Mouse (Mus musculus): Measurements from ENCODE around the gene Ccr8. TPM values are rescaled to one million over a fixed set of nuclear protein-coding genes. Genes with fewer than 3 reads are reported as not detected.

The Ccr8 gene
- polyA plus RNA-seq, 1 experiment from 2014 or later: not detected

- H3K4me2 ChIP-seq: no peak overlapping the region
- no peak for ATAC-seq (ENCODE audit: low read depth)
- no peaks in the 10 kb centered on the region for H3K9me3 ChIP-seq
- H3K4me3 ChIP-seq: no peak overlapping the region
- H3K9ac ChIP-seq: no peak overlapping the region
- 88% methylated on average over 7 of the region's 7 CpGs for whole genome bisulfite sequencing
- no peaks in the 10 kb centered on the region for H3K27me3 ChIP-seq
- no peaks in the 10 kb centered on the region for H3K4me1 ChIP-seq (replicated peaks)
- H3K27ac ChIP-seq (replicated peaks): no peak overlapping the region
- H3K36me3 ChIP-seq: no peaks in the 10 kb centered on the region
Observed at GRCm38 (mm10) chr9:120074516-120074915, 17.4 kb upstream of the Ccr8 start.

- 80% methylated on average over 3 of the region's 3 CpGs for WGBS
- no peak overlapping the region for H3K27ac ChIP-seq (replicated peaks)
- H3K4me3 ChIP-seq: no peak overlapping the region
- ATAC-seq (ENCODE audit: low read depth): no peak
- no peak overlapping the region for H3K4me2 ChIP-seq
- H3K36me3 ChIP-seq: no peaks in the 10 kb centered on the region
- H3K9me3 ChIP-seq: no peaks in the 10 kb centered on the region
- no peaks in the 10 kb centered on the region for H3K4me1 ChIP-seq (replicated peaks)
- H3K9ac ChIP-seq: no peak overlapping the region
- no peaks in the 10 kb centered on the region for H3K27me3 ChIP-seq
Observed at GRCm38 (mm10) chr9:120078241-120078640, 13.7 kb upstream of the Ccr8 start.

GRCm38 (mm10) chr9:120079901-120080300, 12.0 kb upstream of the Ccr8 start:
- Histone ChIP-seq H3K27ac (replicated peaks) (no peak overlapping the region), H3K4me1 (replicated peaks) (no peaks in the 10 kb centered on the region), H3K9ac (no peak overlapping the region), H3K36me3 (no peaks in the 10 kb centered on the region), H3K27me3 (no peaks in the 10 kb centered on the region), H3K4me3 (no peak overlapping the region), H3K4me2 (no peak overlapping the region), H3K9me3 (no peaks in the 10 kb centered on the region)
- ATAC-seq (ENCODE audit: low read depth): no peak
- 76% methylated on average over 7 of the region's 7 CpGs for WGBS

GRCm38 (mm10) chr9:120080546-120081108, 11.3 kb upstream of the Ccr8 start:
- H3K36me3 ChIP-seq: no peaks in the 10 kb centered on the region
- H3K27me3 ChIP-seq: no peaks in the 10 kb centered on the region
- WGBS: 80% methylated on average over 8 of the region's 8 CpGs
- H3K9me3 ChIP-seq: no peaks in the 10 kb centered on the region
- H3K4me2 ChIP-seq: no peak overlapping the region
- no peak overlapping the region for H3K27ac ChIP-seq (replicated peaks)
- H3K9ac ChIP-seq: no peak overlapping the region
- ATAC-seq (ENCODE audit: low read depth): no peak
- no peaks in the 10 kb centered on the region for H3K4me1 ChIP-seq (replicated peaks)
- no peak overlapping the region for H3K4me3 ChIP-seq

- no peaks in the 10 kb centered on the region for H3K4me1 ChIP-seq (replicated peaks)
- H3K4me3 ChIP-seq: no peak overlapping the region
- H3K27me3 ChIP-seq: no peaks in the 10 kb centered on the region
- H3K9ac ChIP-seq: no peak overlapping the region
- no peak overlapping the region for H3K27ac ChIP-seq (replicated peaks)
- H3K9me3 ChIP-seq: no peaks in the 10 kb centered on the region
- H3K4me2 ChIP-seq: no peak overlapping the region
- H3K36me3 ChIP-seq: no peaks in the 10 kb centered on the region
- ATAC-seq (ENCODE audit: low read depth): no peak
- 74% methylated on average over 6 of the region's 6 CpGs for WGBS
Observed at GRCm38 (mm10) chr9:120081247-120081646, 10.7 kb upstream of the Ccr8 start.

GRCm38 (mm10) chr9:120081967-120082366, 9.9 kb upstream of the Ccr8 start:
- Histone ChIP-seq H3K4me1 (replicated peaks) (no peaks in the 10 kb centered on the region), H3K9ac (no peak overlapping the region), H3K4me3 (no peak overlapping the region), H3K27ac (replicated peaks) (no peak overlapping the region), H3K9me3 (no peaks in the 10 kb centered on the region), H3K36me3 (no peaks in the 10 kb centered on the region), H3K4me2 (no peak overlapping the region), H3K27me3 (no peaks in the 10 kb centered on the region)
- 76% methylated on average over 5 of the region's 5 CpGs for WGBS
- no peak for ATAC-seq (ENCODE audit: low read depth)

GRCm38 (mm10) chr9:120082691-120083090, 9.2 kb upstream of the Ccr8 start:
- no peak overlapping the region for H3K4me2 ChIP-seq
- H3K27ac ChIP-seq (replicated peaks): no peak overlapping the region
- no peak for ATAC-seq (ENCODE audit: low read depth)
- H3K9ac ChIP-seq: no peak overlapping the region
- H3K4me1 ChIP-seq (replicated peaks): no peaks in the 10 kb centered on the region
- H3K27me3 ChIP-seq: no peaks in the 10 kb centered on the region
- WGBS: 58% methylated on average over 4 of the region's 4 CpGs
- no peaks in the 10 kb centered on the region for H3K36me3 ChIP-seq
- no peak overlapping the region for H3K4me3 ChIP-seq
- H3K9me3 ChIP-seq: no peaks in the 10 kb centered on the region

- Histone ChIP-seq H3K36me3 (no peaks in the 10 kb centered on the region), H3K4me3 (no peak overlapping the region), H3K27ac (replicated peaks) (no peak overlapping the region), H3K4me1 (replicated peaks) (no peaks in the 10 kb centered on the region), H3K27me3 (no peaks in the 10 kb centered on the region), H3K4me2 (no peak overlapping the region), H3K9me3 (no peaks in the 10 kb centered on the region), H3K9ac (no peak overlapping the region)
- no peak for ATAC-seq (ENCODE audit: low read depth)
- 83% methylated on average over 18 of the region's 18 CpGs for WGBS
Observed at GRCm38 (mm10) chr9:120083158-120083894, 8.6 kb upstream of the Ccr8 start.

GRCm38 (mm10) chr9:120084406-120084805, 7.5 kb upstream of the Ccr8 start:
- Histone ChIP-seq H3K4me2 (no peak overlapping the region), H3K36me3 (no peaks in the 10 kb centered on the region), H3K4me3 (no peak overlapping the region), H3K27ac (replicated peaks) (no peak overlapping the region), H3K9ac (no peak overlapping the region), H3K9me3 (no peaks in the 10 kb centered on the region), H3K27me3 (no peaks in the 10 kb centered on the region), H3K4me1 (replicated peaks) (no peaks in the 10 kb centered on the region)
- WGBS: 94% methylated on average over 9 of the region's 9 CpGs
- ATAC-seq (ENCODE audit: low read depth): no peak

GRCm38 (mm10) chr9:120089125-120089524, 2.8 kb upstream of the Ccr8 start:
- H3K4me1 ChIP-seq (replicated peaks): no peaks in the 10 kb centered on the region
- H3K36me3 ChIP-seq: no peaks in the 10 kb centered on the region
- no peak for ATAC-seq (ENCODE audit: low read depth)
- H3K4me2 ChIP-seq: no peak overlapping the region
- WGBS: 88% methylated on average over 7 of the region's 7 CpGs
- no peaks in the 10 kb centered on the region for H3K27me3 ChIP-seq
- H3K4me3 ChIP-seq: no peak overlapping the region
- H3K27ac ChIP-seq (replicated peaks): no peak overlapping the region
- no peak overlapping the region for H3K9ac ChIP-seq
- no peaks in the 10 kb centered on the region for H3K9me3 ChIP-seq

GRCm38 (mm10) chr9:120091086-120091485, 828 bp upstream of the Ccr8 start:
- H3K9ac ChIP-seq: no peak overlapping the region
- no peaks in the 10 kb centered on the region for H3K36me3 ChIP-seq
- no peak overlapping the region for H3K27ac ChIP-seq (replicated peaks)
- no peak overlapping the region for H3K4me3 ChIP-seq
- H3K9me3 ChIP-seq: no peaks in the 10 kb centered on the region
- H3K4me2 ChIP-seq: no peak overlapping the region
- WGBS: 83% methylated on average over 10 of the region's 10 CpGs
- ATAC-seq (ENCODE audit: low read depth): no peak
- no peaks in the 10 kb centered on the region for H3K4me1 ChIP-seq (replicated peaks)
- H3K27me3 ChIP-seq: no peaks in the 10 kb centered on the region

- WGBS: 89% methylated on average over 13 of the region's 13 CpGs
- Histone ChIP-seq H3K27ac (replicated peaks) (no peak overlapping the region), H3K36me3 (no peaks in the 10 kb centered on the region), H3K9me3 (no peaks in the 10 kb centered on the region), H3K4me2 (no peak overlapping the region), H3K4me1 (replicated peaks) (no peaks in the 10 kb centered on the region), H3K4me3 (no peak overlapping the region), H3K9ac (no peak overlapping the region), H3K27me3 (no peaks in the 10 kb centered on the region)
- ATAC-seq (ENCODE audit: low read depth): no peak
Observed at GRCm38 (mm10) chr9:120093701-120094100, 1.8 kb downstream of the Ccr8 start.

- H3K27ac ChIP-seq (replicated peaks): no peak overlapping the region
Observed at GRCm38 (mm10) chr9:120095886-120096285, 4.0 kb downstream of the Ccr8 start.

More at GRCm38 (mm10) chr9:120095886-120096285, 4.0 kb downstream of the Ccr8 start:
- H3K4me1 ChIP-seq (replicated peaks): no peaks in the 10 kb centered on the region
- no peaks in the 10 kb centered on the region for H3K9me3 ChIP-seq
- ATAC-seq (ENCODE audit: low read depth): no peak
- H3K9ac ChIP-seq: no peak overlapping the region
- no peak overlapping the region for H3K4me3 ChIP-seq
- H3K4me2 ChIP-seq: no peak overlapping the region
- H3K36me3 ChIP-seq: no peaks in the 10 kb centered on the region
- 79% methylated on average over 7 of the region's 7 CpGs for WGBS
- no peaks in the 10 kb centered on the region for H3K27me3 ChIP-seq
